Mouse (Mus musculus) telencephalon, adult 2 months (tissue): ENCODE measurements around the gene Trim47.
A peak's percentile ranks its signal among the peaks of the same experiment; 100 is the strongest.
"Not testable (repeated sequence)": the region's sequence is repeated elsewhere in the genome, so short reads cannot be mapped to it uniquely, and the experiment has no call there.

Source experiments
- DNase-seq: peaks from one replicate; pipeline ENCODE4 v3.0.0-alpha.2; 2011; ENCODE audit warnings: low read depth, low spot score

The Trim47 gene

DNA sequence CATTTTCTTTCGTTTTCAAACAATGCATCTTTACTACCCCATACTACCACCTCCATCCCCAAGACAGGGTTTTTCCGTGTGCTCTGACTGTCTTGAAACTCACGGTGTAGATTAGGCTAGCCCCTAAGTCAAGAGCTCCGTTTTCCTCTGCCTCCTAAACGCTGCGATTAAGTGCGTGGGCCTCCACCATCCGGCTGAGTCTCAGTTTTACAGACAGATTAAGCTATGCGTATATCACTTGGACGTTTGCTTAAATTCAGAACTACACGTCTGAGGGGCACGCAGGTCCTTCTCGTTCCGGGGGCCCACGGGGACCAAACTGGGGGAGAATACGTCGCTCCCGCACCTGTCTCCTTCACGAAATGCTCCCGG lies 11.1 kb upstream of the Trim47 start:
- DNase-seq, result no peak

DNA sequence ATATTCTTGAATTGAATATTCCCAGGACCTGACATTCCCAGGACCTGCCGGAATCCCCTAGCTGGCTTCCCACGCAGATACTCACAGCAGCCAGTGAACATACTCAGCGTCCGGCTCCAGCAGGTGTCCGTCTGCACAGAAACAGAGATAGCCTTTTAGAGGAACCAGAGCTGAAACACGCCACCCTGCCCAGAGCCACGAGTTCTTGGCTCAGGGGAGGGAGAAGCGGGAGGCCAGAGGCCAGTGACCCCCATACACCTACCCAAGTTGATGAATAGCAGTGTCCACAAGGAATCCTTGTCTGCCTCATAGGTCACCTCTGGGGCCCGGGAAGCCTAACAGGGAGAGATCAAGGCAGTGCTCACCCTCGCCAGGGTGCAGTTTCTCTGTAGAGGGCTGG lies 7.2 kb upstream of the Trim47 start:
- no peak for DNase-seq

DNA sequence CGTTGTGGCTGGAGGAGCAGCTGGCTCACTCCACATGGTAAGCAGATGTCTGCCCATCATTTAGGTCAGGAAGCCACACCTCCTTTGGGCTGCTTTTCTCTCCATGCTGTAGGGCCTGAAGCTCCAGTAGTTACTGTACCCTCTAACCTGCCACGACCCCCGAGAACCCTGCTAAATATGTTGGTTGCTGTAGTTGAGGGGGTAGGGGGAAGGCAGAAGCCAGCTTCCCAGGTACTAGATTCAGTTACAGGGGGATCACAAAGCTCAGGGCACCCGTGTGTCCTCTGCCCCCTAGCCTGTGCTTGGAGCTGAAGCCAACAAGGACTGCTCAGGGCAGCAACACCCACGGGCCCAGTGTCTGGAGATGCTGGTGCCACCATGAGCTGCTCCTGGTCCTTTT lies 6.5 kb upstream of the Trim47 start:
- DNase-seq, result no peak

DNA sequence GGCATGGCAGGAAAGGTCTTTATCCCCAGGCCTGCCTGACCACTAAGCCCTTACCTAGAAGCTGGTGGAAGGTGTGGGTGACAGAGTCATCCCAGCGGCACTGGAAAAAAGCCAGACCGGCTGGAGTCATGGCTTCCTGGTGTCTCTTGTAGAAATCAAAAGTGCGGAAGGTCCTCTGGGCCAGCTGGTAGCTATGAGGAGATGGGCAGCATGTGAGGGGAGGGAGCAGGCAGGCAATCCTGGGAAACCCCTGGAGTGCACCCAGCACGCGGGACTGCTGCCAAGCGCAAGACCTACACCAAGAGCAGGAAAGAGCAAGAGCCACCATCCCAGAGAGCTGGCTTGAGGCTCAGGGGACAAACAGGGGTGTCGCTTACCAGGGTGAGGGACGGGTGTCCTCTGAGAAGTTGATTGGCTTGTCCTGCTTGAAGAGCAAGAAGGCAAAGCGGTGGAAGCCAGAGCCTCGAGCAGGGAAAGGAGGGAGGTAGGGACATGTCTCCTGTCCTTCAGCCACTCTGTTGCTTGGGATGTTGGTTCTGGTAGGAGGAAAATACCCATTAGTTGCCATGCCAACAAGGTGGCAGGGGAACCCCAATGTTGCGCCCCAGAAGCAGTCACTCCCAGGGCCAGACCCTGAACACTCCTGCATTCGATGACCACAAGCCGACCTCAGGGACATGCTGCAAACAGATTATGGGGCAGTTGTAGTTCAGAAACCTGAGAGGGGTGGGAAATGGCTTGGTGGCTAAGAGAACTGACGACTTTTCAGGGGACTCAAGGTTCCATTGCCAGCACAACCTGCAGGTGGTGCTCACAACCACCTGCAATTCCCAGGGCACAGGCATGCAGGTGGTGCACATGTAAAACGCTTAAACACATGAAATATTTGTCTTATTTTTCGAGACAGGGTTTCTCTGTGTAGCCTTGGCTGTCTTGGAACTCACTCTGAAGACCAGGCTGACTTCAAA lies 5.6 kb upstream of the Trim47 start:
- DNase-seq, result no peak

DNA sequence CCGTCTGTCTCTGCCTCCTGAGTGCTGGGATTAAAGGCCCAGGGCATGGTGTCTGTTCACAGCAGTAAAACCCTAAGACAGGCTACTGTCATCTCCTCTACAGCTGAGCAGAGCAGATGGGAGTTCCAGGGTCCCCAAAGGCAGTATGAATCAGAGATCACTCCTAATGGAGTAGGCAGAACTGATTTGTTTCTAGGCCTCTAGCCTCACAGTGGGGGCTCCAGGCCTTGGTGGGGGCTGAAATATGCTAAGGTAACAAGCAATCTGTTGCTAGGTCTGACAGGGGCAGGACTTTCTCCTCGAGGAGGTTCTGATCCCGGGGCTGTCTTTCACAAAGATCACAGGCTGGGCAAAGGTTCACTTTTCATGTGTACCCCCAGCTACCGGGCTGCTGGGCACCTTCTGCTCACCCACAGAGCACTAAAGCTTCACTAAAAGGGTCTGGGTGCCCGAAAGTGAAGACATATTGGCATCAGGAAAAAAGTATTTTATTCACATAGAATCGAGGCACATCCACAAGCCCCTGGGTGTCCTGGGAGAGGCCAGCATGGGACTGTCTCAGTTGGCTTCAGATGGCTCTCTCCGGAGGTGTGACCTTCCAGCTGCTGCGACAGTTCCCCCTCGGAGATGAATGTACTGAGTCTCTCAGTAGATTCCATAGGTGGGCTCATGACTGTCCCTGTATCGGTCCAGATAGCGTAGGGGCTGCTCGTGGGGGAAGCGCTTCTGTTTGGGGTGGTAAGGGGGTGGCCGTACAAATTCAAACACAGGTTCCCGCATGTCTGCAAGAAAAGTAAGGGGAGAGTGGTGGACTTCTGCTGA lies 4.5 kb upstream of the Trim47 start:
- no peak for DNase-seq

DNA sequence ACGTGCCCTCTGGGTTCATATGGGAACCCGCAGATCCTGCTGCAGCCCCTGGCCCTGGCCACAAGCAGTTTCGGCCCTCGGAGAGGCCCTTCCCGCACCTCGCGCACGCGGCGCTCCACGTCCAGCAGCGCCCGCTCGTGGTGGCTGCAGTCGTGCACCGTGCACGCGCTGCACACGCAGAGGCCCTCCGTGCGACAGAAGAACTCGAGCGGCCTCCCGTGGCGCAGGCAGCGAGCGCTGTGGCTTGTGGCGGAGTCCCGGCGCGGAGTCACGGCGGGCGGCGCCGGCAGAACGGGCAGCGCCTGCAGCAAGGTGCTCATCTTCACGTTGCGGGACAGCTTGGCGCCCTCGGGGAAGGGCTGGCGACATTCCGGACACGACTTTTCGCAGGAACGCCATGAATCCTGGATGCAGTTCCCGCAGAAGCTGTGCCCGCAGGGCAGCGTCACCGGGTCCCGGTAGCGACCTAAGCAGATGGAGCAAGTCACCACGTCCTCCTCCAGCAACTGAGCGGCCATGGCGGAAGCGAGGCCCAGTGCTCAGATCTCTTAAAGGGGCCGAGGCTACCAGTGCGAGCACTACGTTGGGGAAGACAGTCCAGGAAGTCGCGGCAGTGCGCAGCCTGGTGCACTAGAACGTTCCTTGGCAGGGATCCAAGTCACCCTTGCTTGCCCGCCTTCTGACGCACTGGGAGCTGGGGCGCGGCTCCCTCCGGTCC lies 3.6 kb upstream of the Trim47 start, which contains the start of gene Trim65:
Trim65 (minus strand) TSS at position 641 of the 718 bp plus-strand sequence.
- DNase-seq, result peak; percentile 77

DNA sequence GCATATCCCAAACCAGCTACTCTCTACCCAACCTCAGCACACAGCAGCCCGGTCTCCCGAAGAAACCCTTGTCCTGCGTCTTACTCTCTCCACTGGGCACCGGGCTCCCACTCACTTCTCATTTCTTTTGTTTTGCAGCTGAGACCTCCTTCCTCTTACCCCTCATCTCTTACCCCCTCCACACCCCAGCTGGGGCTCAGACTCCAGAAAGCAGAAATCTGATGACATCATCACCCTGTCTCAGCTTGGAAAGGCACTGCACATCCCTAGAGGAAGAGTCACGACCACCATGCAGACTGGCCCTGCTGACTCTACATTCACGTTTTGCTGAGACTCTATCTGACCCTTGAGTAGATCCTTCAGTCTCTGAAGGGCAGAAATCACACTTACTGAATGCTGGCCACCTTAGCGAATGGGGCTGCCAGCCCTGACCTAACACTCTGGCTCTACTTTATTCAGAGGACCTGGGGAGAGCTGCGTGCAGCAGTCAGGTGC lies 3.0 kb upstream of the Trim47 start:
- DNase-seq, result no peak

DNA sequence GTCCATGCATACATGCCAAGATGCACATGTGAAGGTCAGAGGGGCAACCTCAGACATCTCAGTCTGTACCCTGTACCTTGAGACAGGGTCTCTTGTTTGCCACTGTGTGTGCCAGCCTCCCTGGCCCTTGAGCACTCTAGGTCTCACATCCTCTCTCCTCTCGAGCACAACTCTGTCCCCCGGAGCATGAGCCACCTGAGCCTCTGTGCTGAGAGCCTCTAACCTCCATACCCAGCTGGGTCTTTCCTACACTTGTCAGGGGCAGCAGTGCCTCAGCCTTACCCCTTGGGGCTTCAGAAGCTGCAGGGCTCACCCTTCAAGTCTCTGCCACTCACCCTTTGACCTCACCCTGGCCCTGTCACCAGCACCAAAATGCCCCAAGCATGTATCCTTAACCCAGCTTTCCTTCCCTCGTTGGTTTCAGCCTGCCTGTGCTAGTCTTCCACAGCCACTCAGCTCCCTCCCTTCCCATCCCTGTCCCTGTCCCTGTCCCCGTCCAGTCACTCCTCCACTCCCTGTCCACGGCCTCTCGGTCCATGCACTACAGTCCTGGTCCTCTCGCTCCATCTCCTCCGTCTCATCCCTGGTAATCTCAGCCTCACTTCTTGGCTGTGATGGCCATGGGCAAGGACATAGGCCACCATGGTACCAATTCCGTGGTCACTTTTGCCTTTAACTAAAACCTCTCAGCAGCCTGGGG lies 2.2 kb upstream of the Trim47 start:
- DNase-seq, result no peak

DNA sequence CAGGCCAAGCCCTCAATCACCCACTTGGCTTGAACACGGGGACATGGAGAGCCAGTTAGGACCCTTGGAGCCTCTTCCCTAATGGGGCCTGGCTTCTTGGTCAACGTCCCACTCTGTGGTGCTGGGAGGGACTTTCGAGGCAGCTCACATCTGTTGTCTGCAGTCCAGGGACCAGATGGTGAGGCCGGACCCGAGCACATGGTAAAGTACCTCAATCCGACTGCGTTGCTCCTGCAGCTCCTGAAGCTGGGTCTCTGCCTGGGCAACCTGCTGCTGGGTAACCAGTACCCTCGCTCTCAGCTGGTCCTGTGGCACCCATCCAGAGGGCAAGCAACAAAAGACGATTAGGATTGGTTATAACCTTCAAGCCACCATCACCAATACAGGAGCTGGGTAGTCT lies 976 bp upstream of the Trim47 start:
- no peak for DNase-seq

DNA sequence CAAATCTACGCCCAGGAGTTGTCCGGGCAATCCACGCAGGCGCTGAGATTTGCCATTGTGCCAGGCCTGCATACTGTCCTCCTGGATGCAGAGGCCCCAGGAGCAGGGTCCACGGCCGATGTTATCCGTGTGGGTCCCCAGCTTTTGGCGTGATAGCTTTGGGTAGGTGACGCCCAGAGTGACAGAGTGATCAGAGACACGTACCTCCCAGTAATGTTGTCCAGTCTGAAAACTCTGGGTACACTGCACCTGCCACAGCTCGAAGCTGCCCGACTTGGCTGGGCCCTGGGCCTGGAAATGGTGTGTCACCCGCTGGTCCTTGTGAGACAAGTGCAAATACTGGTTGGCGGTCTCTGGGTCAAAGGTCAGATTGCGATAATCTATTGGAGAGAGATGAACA lies 749 bp downstream of the Trim47 start:
- DNase-seq, result no peak

DNA sequence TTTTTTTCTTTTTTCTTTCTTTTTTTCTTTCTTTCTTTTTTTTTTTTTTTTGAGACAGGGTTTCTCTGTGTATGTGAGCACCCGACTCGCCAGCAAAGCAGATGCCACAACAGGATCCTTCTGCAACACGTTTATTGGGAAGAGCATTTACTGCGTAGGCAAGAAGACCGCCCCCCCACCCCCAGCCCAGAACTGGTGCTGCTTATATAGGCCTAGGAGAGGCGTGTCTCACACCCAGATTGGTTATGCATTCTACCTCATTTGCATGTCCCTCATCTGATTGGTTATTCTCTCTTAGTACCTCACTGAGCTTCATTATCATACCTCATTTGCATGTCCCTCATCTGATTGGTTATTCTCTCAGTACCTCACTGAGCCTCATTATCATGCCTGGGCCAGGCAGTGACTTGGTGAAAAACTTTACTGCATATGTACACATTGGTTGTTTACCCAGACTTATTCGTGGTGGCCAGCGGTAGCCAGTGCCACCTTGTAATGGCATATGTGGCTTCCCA lies 5.2 kb downstream of the Trim47 start:
- not testable (repeated sequence) for DNase-seq

DNA sequence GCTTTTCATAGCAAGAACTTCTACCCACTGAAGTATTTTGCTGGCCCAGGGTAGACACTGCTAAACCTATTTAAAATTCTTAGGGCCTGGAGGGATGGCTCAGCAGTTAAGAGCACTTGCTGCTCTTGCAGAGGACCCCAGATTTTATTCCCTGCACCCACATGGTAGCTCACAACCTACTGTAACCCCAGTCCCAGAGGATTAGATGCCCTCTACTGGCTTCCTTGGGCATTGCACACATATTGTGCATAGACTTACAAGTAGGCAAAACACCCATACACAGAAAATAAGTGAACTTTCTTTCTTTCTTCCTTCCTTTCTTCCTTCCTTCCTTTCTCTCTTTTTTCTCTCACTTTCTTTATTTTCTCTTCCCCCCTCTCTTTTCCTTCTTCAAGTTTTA lies 9.2 kb downstream of the Trim47 start:
- DNase-seq, result no peak

DNA sequence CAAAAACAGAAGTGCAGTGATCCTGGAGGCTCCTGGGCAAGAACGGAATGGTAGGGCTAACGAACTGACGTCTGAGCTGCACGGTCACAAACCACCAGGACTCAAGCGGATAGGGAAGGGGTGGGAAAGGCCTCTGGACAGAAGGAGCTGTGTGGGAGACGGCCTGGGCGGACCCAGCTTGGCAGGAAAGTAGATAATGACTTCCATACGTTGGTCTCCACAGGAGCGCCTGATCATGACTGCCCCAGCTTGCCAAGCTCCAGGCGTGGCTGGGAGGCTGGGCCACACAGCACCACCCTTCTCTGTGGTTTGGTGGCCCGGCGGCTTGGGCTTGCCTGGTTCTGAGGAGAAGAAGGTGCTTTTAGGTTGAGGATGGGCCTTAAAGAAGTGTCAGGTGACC lies 9.8 kb downstream of the Trim47 start:
- DNase-seq, result no peak

DNA sequence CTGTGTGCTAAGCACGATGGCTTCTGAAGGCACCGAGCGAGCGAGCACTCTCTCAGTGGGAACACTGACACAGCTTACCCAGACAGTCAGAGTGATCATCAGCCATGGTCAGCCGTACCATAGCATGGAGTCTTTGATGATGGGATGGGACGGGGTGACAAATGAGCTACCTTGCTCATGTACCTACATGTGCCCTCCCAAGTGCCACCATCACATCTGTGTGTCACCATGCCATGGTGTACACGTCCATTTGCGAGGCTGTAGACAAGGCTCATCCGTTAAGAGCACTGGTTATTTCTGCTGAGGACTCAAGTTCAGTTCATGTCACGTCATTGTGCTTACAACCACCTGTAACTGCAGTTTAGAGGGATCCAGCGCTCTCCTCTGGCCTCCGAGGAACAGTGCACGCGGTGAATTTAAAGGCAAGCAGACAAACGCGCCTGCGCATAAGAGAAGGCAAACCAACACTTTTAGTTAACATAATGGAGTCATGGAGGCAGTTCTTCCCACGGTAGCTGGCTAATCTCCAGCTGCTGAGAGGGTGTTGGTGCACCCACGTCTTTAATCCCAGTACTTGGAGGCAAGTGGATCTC lies 15.3 kb downstream of the Trim47 start:
- no peak for DNase-seq

DNA sequence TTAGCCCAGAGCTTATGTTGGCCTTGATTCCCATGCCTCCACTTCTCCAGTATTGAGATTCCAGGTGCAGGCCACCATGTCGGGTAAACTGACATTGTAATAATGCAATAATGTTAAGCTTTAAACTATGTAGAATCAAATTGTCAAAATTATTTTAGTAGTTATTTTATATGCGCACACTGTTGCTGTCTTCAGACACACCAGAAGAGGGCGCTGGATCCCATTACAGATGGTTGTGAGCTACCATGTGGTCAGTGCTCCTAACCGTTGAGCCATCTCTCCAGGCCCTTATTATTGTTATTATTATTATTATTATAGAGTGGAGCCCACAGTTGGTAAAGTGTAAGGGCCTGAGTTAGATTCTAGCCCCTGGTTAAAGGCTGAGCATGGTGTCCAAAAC lies 15.9 kb downstream of the Trim47 start:
- no peak for DNase-seq

DNA sequence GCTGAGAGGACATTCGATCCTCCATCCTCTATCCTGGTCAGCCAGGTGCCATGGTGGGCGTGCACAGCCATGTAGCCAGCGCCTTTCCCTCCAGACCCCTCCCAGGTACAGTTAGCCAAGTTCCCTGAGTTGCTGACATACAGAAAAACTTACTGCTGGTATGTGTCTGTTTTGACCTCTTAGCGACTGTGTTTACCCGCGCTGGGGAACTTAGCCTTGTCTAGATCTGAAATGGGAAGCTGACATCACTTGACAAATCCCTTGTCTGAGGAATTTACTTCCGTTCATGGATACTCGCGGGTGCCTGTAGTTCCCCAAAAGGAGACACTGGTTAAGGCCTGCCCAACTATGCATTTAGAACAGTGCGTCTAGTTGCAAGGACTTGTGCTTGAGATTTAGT lies 16.5 kb downstream of the Trim47 start:
- DNase-seq, result no peak

DNA sequence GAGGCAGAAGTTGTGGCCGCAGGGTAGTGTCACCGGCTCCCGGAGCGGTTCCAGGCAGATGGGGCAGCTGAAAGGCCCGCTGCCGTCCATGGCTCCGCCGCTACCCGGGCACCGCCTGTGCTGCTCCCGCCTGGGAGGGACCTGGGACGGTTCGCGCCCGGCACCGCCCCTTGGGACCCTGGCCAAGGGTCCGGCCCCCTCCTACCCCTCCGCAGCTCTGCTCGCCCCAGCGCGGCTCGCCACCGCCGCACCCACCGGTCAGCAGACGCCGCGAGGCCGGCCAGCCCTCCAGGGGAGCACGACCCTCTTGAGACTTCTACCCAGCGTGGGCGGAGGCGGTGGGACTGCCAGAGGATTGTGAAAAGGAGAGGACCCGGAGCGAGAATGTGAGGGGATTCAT lies 16.9 kb downstream of the Trim47 start:
- DNase-seq, result no peak

DNA sequence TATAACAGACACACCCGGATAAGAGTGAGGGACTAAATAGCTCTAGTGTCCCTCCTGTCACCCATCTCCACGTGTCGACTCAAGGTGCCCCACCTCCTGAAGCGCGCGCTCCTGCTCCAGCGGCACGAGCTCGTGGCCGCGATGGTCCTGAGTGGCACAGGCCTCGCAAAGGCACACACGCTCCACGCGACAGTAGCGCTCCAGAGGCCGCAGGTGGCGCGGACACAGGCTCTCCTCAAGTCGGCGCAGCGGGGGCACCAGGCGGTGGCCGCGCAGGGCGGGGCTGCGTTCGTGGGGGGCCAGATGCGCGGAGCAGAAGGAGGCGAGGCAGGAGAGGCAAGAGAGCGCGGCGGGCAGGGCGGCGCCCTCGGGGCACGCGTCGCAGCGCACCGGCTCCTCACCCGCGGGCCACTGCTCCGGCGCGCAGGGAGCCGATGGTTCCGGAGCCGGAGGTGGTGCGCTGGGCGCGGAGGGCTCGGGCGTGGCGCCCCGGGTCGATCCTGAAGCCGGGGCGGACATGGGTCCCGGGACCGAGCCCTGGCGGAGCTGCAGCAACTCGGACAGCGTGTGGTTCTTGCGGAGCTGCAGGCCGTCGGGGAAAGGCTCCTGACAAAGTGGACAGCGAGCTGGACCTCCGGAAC lies 17.4 kb downstream of the Trim47 start:
- DNase-seq, result no peak

DNA sequence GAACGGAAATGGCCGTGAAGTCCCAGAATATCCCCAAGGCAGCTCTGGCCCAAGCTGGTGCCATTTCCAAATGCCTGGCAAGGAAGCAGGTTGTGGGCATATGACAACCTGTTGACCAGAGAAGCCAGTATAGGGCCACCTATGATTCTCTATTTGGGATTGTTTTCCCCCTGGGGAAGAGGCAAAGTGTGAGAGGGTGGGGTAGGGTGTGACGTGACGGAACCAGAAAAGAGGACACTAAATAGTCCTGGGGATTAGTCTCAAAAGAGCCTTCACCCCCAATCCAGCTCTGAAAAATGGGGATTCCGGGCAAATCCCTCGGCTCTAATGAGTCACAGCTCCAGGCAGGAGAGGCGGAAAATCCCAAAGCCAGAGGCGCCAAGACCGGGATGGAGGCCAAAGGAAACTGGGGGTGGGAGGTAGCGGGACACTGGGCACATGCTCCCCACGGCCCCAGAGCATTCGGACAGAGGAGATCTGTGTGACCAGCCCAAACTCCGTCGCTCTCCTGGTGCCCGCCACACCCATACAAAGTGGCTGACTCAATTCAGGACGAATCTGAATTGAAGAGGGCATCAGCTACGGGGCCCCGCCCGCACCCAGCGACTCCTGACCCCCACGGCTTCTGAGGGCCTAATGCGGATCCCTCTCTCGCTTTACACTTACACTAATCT lies 18.4 kb downstream of the Trim47 start:
- DNase-seq, result no peak
